Mouse (Mus musculus): Measurements from ENCODE around the gene Gm43518. TPM values are rescaled to one million over a fixed set of nuclear protein-coding genes. Genes with fewer than 3 reads are reported as not detected.

Gene Gm43518
- polyA plus RNA-seq, 1 experiment from 2014 or later = 1.8 TPM

- Histone ChIP-seq H3K4me2 (replicated peaks) (no peak overlapping the region), H3K4me3 (no peak overlapping the region), H3K27ac (replicated peaks) (no peak overlapping the region), H3K9ac (replicated peaks) (no peak overlapping the region), H3K27me3 (no peaks in the 10 kb centered on the region), H3K9me3 (no peaks in the 10 kb centered on the region), H3K4me1 (peaks cover 5% of the 10 kb centered on the region; the same call in 1 of the 2 replicates), H3K36me3 (no peaks in the 10 kb centered on the region)
- 68% methylated on average over 6 of the region's 6 CpGs for WGBS
- ATAC-seq (replicated peaks) = no peak
Observed at GRCm38 (mm10) chr5:123981250-123981554, 54.0 kb downstream of the Gm43518 start.

GRCm38 (mm10) chr5:123982838-123983237 is 55.6 kb downstream of the Gm43518 start:
- H3K4me3 ChIP-seq = no peak overlapping the region
- no peak overlapping the region for H3K9ac ChIP-seq (replicated peaks)
- no peaks in the 10 kb centered on the region for H3K9me3 ChIP-seq
- WGBS = 78% methylated on average over 11 of the region's 11 CpGs
- peaks cover 5% of the 10 kb centered on the region; the same call in 1 of the 2 replicates for H3K4me1 ChIP-seq
- no peaks in the 10 kb centered on the region for H3K36me3 ChIP-seq
- no peaks in the 10 kb centered on the region for H3K27me3 ChIP-seq
- H3K4me2 ChIP-seq (replicated peaks) = no peak overlapping the region
- no peak for ATAC-seq (replicated peaks)
- H3K27ac ChIP-seq (replicated peaks) = no peak overlapping the region

- Histone ChIP-seq H3K4me3 (no peak overlapping the region), H3K27ac (replicated peaks) (no peak overlapping the region), H3K9me3 (no peaks in the 10 kb centered on the region), H3K4me2 (replicated peaks) (no peak overlapping the region), H3K36me3 (no peaks in the 10 kb centered on the region), H3K4me1 (peaks cover 5% of the 10 kb centered on the region; the same call in 1 of the 2 replicates), H3K27me3 (no peaks in the 10 kb centered on the region), H3K9ac (replicated peaks) (no peak overlapping the region)
- 71% methylated on average over 9 of the region's 9 CpGs for WGBS
- no peak for ATAC-seq (replicated peaks)
Observed at GRCm38 (mm10) chr5:123985434-123985833, 58.2 kb downstream of the Gm43518 start.

- 80% methylated on average over 2 of the region's 2 CpGs for WGBS
- no peak overlapping the region for H3K4me3 ChIP-seq
- H3K9me3 ChIP-seq = no peaks in the 10 kb centered on the region
- no peak overlapping the region for H3K9ac ChIP-seq (replicated peaks)
- H3K27ac ChIP-seq (replicated peaks) = no peak overlapping the region
- no peak overlapping the region for H3K4me2 ChIP-seq (replicated peaks)
- H3K27me3 ChIP-seq = no peaks in the 10 kb centered on the region
- no peaks in the 10 kb centered on the region for H3K4me1 ChIP-seq
- H3K36me3 ChIP-seq = no peaks in the 10 kb centered on the region
- ATAC-seq (replicated peaks) = no peak
Observed at GRCm38 (mm10) chr5:123986925-123987324, 59.7 kb downstream of the Gm43518 start.

- H3K36me3 ChIP-seq = no peaks in the 10 kb centered on the region
- no peak overlapping the region for H3K4me2 ChIP-seq (replicated peaks)
- H3K4me3 ChIP-seq = no peak overlapping the region
- no peaks in the 10 kb centered on the region for H3K9me3 ChIP-seq
- no peaks in the 10 kb centered on the region for H3K27me3 ChIP-seq
- WGBS = 79% methylated on average over 4 of the region's 4 CpGs
- H3K9ac ChIP-seq (replicated peaks) = no peak overlapping the region
- H3K4me1 ChIP-seq = peaks cover 3% of the 10 kb centered on the region; the same call in 1 of the 2 replicates
- no peak overlapping the region for H3K27ac ChIP-seq (replicated peaks)
- ATAC-seq (replicated peaks) = no peak
Observed at GRCm38 (mm10) chr5:123987511-123987910, 60.3 kb downstream of the Gm43518 start.

Other genes with a start within 250 kb of the Gm43518 start
- gene Clip1, start 242.8 kb upstream of the Gm43518 start, polyA plus RNA-seq (2015; fragmentation: Nextera tagmentation; extraction: Ambion mirVana) = 80.0 and 84.5 TPM in 2 replicates
- gene Zcchc8, start 206.3 kb upstream of the Gm43518 start, polyA plus RNA-seq (2015; fragmentation: Nextera tagmentation; extraction: Ambion mirVana) = 83.7 and 87.8 TPM in 2 replicates
- gene Rsrc2, start 178.0 kb upstream of the Gm43518 start, polyA plus RNA-seq (2015; fragmentation: Nextera tagmentation; extraction: Ambion mirVana) = 147 and 151 TPM in 2 replicates
- 12.7 and 14.6 TPM in 2 replicates for gene Kntc1, start 177.7 kb upstream of the Gm43518 start, polyA plus RNA-seq (2015; fragmentation: Nextera tagmentation; extraction: Ambion mirVana)
- gene Hcar2, start 61.9 kb upstream of the Gm43518 start, polyA plus RNA-seq (2015; fragmentation: Nextera tagmentation; extraction: Ambion mirVana) = not detected in 2 replicates
- gene Hcar1, start 47.4 kb upstream of the Gm43518 start, polyA plus RNA-seq (2015; fragmentation: Nextera tagmentation; extraction: Ambion mirVana) = 0.24 and 0.29 TPM in 2 replicates
- 143 and 146 TPM in 2 replicates for gene Denr, start 20.2 kb upstream of the Gm43518 start, polyA plus RNA-seq (2015; fragmentation: Nextera tagmentation; extraction: Ambion mirVana)
- gene Ccdc62, start 3.3 kb downstream of the Gm43518 start, polyA plus RNA-seq (2015; fragmentation: Nextera tagmentation; extraction: Ambion mirVana) = 3.5 and 5.8 TPM in 2 replicates
- 26.9 and 27.5 TPM in 2 replicates for gene Hip1r, start 46.2 kb downstream of the Gm43518 start, polyA plus RNA-seq (2015; fragmentation: Nextera tagmentation; extraction: Ambion mirVana)
- gene Vps37b, start 104.9 kb downstream of the Gm43518 start, polyA plus RNA-seq (2015; fragmentation: Nextera tagmentation; extraction: Ambion mirVana) = 106 and 109 TPM in 2 replicates
- gene Abcb9, start 168.4 kb downstream of the Gm43518 start, polyA plus RNA-seq (2015; fragmentation: Nextera tagmentation; extraction: Ambion mirVana) = 10.9 TPM in 2 replicates
- 34.7 and 35.0 TPM in 2 replicates for gene Ogfod2, start 184.9 kb downstream of the Gm43518 start, polyA plus RNA-seq (2015; fragmentation: Nextera tagmentation; extraction: Ambion mirVana)
- 72.7 and 75.5 TPM in 2 replicates for gene Arl6ip4, start 188.7 kb downstream of the Gm43518 start, polyA plus RNA-seq (2015; fragmentation: Nextera tagmentation; extraction: Ambion mirVana)

Measured in forebrain, embryonic 15.5 days (tissue).